Mouse (Mus musculus) kidney, postnatal 0 days (tissue): Measurements from ENCODE around the gene Csdc2. TPM values are rescaled to one million over a fixed set of nuclear protein-coding genes. Genes with fewer than 3 reads are reported as not detected.

Experiments used
- ATAC-seq: fragments of 200-750 bp; cut with Nextera tagmentation; replicated peaks from 2 replicates; pipeline ENCODE4 v1.8.0; 2017; ENCODE audit warnings: low read depth, moderate number of reproducible peaks, moderate TSS enrichment, moderate library complexity; ENCODE audit not compliant: low FRiP score
- DNase-seq: peaks from one replicate; pipeline ENCODE4 v3.0.0-alpha.2; 2016; ENCODE audit warnings: low spot score
- H3K27ac ChIP-seq: fragments of 300-500 bp; sonication (generic); 2 replicates; pipeline ENCODE4 v1.5.1; 2014; ENCODE audit warnings: mild to moderate bottlenecking
- H3K27me3 ChIP-seq: fragments of 300-500 bp; sonication (generic); 2 replicates; pipeline ENCODE4 v1.6.1; 2014; ENCODE audit warnings: low read length, mixed read lengths; ENCODE audit not compliant: insufficient read depth
- H3K36me3 ChIP-seq: fragments of 300-500 bp; sonication (generic); 2 replicates; pipeline ENCODE4 v1.6.1; 2014; ENCODE audit warnings: low read length, mixed read lengths; ENCODE audit not compliant: insufficient read depth
- H3K4me1 ChIP-seq: fragments of 300-500 bp; sonication (generic); replicated peaks from 2 replicates; pipeline ENCODE4 v1.6.1; 2014; ENCODE audit warnings: antibody characterized with exemption, low read length, mixed read lengths; ENCODE audit not compliant: insufficient read depth
- H3K4me2 ChIP-seq: fragments of 300-500 bp; sonication (generic); 2 replicates; pipeline ENCODE4 v1.6.1; 2014; ENCODE audit warnings: mild to moderate bottlenecking, low read length, moderate library complexity, mixed read lengths
- H3K4me3 ChIP-seq: fragments of 300-500 bp; sonication (generic); replicated peaks from 2 replicates; pipeline ENCODE4 v1.5.1; 2014; ENCODE audit warnings: low read depth, low read length
- H3K9ac ChIP-seq: fragments of 300-500 bp; sonication (generic); 2 replicates; pipeline ENCODE4 v1.6.1; 2014; ENCODE audit warnings: low read depth, low read length
- H3K9me3 ChIP-seq: fragments of 300-500 bp; sonication (generic); replicated peaks from 2 replicates; pipeline ENCODE4 v1.6.1; 2016; ENCODE audit warnings: low read length, inconsistent platforms, mixed read lengths
- CTCF ChIP-seq: IDR thresholded peaks from 2 replicates; pipeline ENCODE4 v1.5.1; 2016; ENCODE audit warnings: antibody characterized with exemption, low read depth, mild to moderate bottlenecking, moderate library complexity
- WGBS: fragments of 180-500 bp; shearing (Covaris S2); extraction: QIAGEN DNeasy Blood & Tissue Kit; methylation state at CpG from one replicate; pipeline ENCODE4 v1.1.7; 2014; 5-methylcytosine and 5-hydroxymethylcytosine counted together
- polyA plus RNA-seq: library from polyadenylated mRNA; unstranded; fragments of >200 nt; fragmentation: Nextera tagmentation; extraction: Ambion mirVana; gene quantifications from 2 replicates; pipeline ENCODE4 v1.2.1, GENCODE M21; 2015

The Csdc2 gene
- polyA plus RNA-seq, 1 experiment from 2014 or later: 20.4 TPM

- Histone ChIP-seq H3K4me2 (no peak overlapping the region), H3K36me3 (peaks cover 18% of the 10 kb centered on the region), H3K9me3 (no peaks in the 10 kb centered on the region), H3K4me3 (no peak overlapping the region), H3K9ac (no peak overlapping the region), H3K4me1 (peaks cover 10% of the 10 kb centered on the region), H3K27me3 (no peaks in the 10 kb centered on the region), H3K27ac (no peak overlapping the region)
- TF ChIP-seq CTCF: no peak
- WGBS: 86% methylated on average over 10 of the region's 10 CpGs
- no peak for ATAC-seq
- DNase-seq: no peak
These were observed 15.9 kb upstream of the Csdc2 start for GRCm38 (mm10) chr15:81920546-81921217.

DNA sequence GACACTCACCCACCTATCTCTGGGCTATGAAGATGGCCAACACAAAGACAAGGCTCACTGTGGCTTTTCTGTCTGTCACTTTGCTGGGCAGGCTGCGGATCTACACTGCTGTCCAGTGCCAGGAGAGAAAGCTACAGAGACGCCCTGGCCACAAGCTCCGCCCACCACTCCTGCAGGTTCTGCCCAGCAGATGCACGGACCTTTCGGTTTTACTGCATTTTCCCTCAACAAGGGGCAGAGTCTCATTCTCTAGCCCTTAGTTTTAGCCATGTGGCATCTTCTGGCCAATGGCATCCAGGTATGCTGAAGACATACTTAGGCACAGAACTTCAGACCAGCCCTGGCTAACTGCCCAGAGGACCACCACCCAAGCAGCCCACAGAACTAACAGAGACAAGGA, 15.3 kb upstream of the Csdc2 start:
- no peak overlapping the region for H3K4me3 ChIP-seq
- peaks cover 10% of the 10 kb centered on the region for H3K4me1 ChIP-seq
- no peak overlapping the region for H3K27ac ChIP-seq
- no peaks in the 10 kb centered on the region for H3K9me3 ChIP-seq
- 53% methylated on average over 5 of the region's 5 CpGs for WGBS
- no peak overlapping the region for H3K4me2 ChIP-seq
- TF ChIP-seq CTCF: no peak
- no peaks in the 10 kb centered on the region for H3K27me3 ChIP-seq
- H3K9ac ChIP-seq: no peak overlapping the region
- ATAC-seq (no peak), DNase-seq (no peak)
- H3K36me3 ChIP-seq: peaks cover 13% of the 10 kb centered on the region; the same call in 1 of the 2 replicates

DNA sequence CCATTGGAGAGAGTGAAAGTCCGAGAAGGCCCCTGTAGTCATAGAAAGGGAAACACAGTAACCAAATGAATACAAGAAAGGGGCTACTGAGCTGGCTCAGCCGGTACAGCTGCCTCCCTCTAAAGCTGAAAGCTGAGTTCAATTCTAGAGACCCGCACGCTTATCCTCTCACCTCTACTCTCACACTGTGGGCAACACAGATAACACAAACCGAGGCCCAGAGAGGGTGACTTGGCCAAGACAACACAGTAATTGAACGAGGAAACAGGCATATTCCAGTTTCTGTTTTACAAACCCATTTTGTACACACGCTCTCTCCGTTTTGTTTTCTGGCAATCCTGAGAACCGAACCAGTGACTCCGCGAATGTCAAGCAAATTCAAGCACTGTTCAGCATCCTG, 11.6 kb upstream of the Csdc2 start:
- no peak for ATAC-seq
- Histone ChIP-seq H3K9me3 (no peaks in the 10 kb centered on the region), H3K36me3 (0 out of 2 replicates have a peak, but pooled peaks cover 5% of the 10 kb centered on the region), H3K27me3 (no peaks in the 10 kb centered on the region), H3K4me3 (peak overlapping the region; percentile 59), H3K27ac (no peak overlapping the region), H3K4me1 (peaks cover 25% of the 10 kb centered on the region), H3K4me2 (peak overlapping the region; percentile 76), H3K9ac (peak overlapping the region; percentile 71; the same call in 1 of the 2 replicates)
- WGBS: 86% methylated on average over 11 of the region's 11 CpGs
- no peak for DNase-seq
- TF ChIP-seq CTCF: no peak

DNA sequence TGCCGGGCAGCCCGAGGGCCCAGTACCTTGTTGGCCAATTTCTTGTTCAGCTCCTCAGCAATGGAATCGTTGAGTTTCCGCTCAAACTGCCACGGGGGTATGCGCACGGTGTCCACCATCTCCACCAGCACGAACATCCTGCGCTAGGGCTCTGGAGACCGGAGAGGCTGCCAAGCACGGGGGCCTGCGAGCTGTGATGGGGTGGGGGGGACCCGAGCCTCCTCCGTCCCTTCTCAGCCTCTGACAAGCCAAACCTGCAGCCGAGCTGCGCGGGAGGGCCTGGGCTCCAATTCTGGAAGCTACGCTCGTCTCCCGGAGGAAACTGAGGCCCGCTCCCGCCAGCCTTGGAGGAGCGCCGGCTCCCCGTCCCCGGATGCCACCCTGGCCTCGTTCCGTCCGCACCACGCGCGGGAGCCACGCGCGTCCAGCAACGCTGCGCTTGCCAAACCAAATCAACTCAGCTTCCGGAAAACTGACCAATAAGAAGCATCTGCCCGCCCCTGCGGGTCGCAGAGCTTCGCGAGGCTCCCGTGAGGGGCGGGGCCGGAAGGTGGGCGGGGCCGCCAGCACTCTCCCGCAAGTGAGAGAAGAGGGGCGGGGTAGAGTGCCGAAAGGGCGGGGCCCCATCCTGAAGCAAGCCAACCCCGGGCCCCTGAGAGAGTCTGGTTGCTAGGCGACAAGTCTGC, 10.7 kb upstream of the Csdc2 start, which contains the start of gene Polr3h:
Gene Polr3h, minus strand, starts transcription at position 481 of the 686 bp plus-strand sequence.
- Histone ChIP-seq H3K9ac (peak within 1 kb of the TSS; percentile 71), H3K9me3 (no peaks in the 10 kb centered on the region), H3K36me3 (0 out of 2 replicates have a peak, but pooled peaks cover 5% of the 10 kb centered on the region), H3K4me3 (peak within 1 kb of the TSS; percentile 59), H3K27ac (peak within 1 kb of the TSS; percentile 86), H3K4me1 (peaks cover 25% of the 10 kb centered on the region), H3K27me3 (no peaks in the 10 kb centered on the region), H3K4me2 (peak within 1 kb of the TSS; percentile 76)
- ATAC-seq (peak; percentile 91), DNase-seq (peak; percentile 99)
- under 1% methylated on average over 54 of the region's 54 CpGs for WGBS
- no peak for TF ChIP-seq CTCF

GRCm38 (mm10) chr15:81926446-81926822, 10.1 kb upstream of the Csdc2 start:
- no peak for DNase-seq
- H3K9ac ChIP-seq: no peak overlapping the region
- H3K4me1 ChIP-seq: peaks cover 25% of the 10 kb centered on the region
- WGBS: 34% methylated on average over 9 of the region's 9 CpGs
- H3K9me3 ChIP-seq: no peaks in the 10 kb centered on the region
- no peak for ATAC-seq
- TF ChIP-seq CTCF: no peak
- peak overlapping the region; percentile 25; the same call in 1 of the 2 replicates for H3K4me2 ChIP-seq
- no peak overlapping the region for H3K4me3 ChIP-seq
- H3K27ac ChIP-seq: no peak overlapping the region
- no peaks in the 10 kb centered on the region for H3K36me3 ChIP-seq
- H3K27me3 ChIP-seq: no peaks in the 10 kb centered on the region

GRCm38 (mm10) chr15:81927741-81928140, 8.8 kb upstream of the Csdc2 start:
- H3K4me2 ChIP-seq: peak overlapping the region; percentile 37; the same call in 1 of the 2 replicates

More at GRCm38 (mm10) chr15:81927741-81928140, 8.8 kb upstream of the Csdc2 start:
- 18% methylated on average over 4 of the region's 4 CpGs for WGBS
- ATAC-seq (peak; percentile 42; the same call in 1 of the 2 replicates), DNase-seq (peak; percentile 75)
- Histone ChIP-seq H3K4me3 (no peak overlapping the region), H3K9ac (no peak overlapping the region), H3K9me3 (no peaks in the 10 kb centered on the region), H3K36me3 (no peaks in the 10 kb centered on the region), H3K4me1 (peaks cover 26% of the 10 kb centered on the region), H3K27ac (peak overlapping the region; percentile 86), H3K27me3 (no peaks in the 10 kb centered on the region)
- TF ChIP-seq CTCF: no peak
